Mouse (Mus musculus): ENCODE data around the gene Prr18. TPM values are rescaled to one million over a fixed set of nuclear protein-coding genes. Genes with fewer than 3 reads are reported as not detected.

Prr18 gene
- total and polyA plus RNA-seq, 3 experiments: 0.07 to 0.23 (median 0.13) TPM

DNA sequence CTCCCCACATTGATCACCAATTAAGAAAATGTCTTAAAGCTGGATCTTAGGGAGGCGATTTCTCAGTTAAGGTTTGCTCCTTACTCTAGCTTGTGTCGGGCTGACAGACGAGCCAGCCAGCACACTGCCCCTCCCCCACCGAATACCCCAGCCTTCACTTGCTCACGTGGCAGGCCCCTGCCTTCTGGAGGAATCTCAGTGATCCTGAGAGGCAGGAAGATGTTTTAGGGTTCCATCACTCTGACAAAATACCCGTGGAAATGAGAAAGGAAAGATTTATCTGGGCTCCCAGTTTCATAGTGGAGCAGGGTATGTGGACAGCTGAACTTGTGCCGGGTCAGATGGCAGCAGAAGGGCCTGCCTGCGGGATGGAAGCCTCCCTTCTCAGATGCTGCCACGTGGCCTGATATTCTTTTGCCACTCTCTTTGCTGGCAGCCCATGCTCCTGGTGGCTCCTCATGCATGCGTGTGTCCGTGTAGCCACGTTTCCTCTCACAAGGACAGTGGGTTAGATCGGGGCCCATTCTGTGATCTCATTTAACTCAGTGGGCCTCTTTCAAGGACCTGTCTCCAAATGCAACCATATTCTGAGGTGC, 33.5 kb downstream of the Prr18 start:
- TF ChIP-seq CTCF (IDR thresholded peaks at IDR 0.05) (no peak), EP300 (IDR thresholded peaks at IDR 0.05; ENCODE audit: insufficient read depth, low read depth, low read length) (no peak), POLR2A (IDR thresholded peaks at IDR 0.05; ENCODE audit: insufficient read depth, low read depth, low read length) (no peak)
- H3K4me1 ChIP-seq (ENCODE audit: control insufficient read depth, insufficient read depth, low read length): no peaks in the 10 kb centered on the region
- H3K4me3 ChIP-seq: no peak overlapping the region
- H3K9ac ChIP-seq (ENCODE audit: low read depth, low read length): no peak overlapping the region
- DNase-seq: no peak
- WGBS: 59% methylated on average over 13 of the region's 13 CpGs
- H3K27ac ChIP-seq: no peak overlapping the region
- H3K36me3 ChIP-seq (ENCODE audit: control insufficient read depth, insufficient read depth, low read length): no peaks in the 10 kb centered on the region
- no peaks in the 10 kb centered on the region for H3K79me2 ChIP-seq (replicated peaks; ENCODE audit: control insufficient read depth, insufficient read depth, low read length)
- intact Hi-C loops (cut with DNase I): no loop called here
- no peaks in the 10 kb centered on the region for H3K27me3 ChIP-seq (ENCODE audit: control insufficient read depth, insufficient read depth, low read length)

DNA sequence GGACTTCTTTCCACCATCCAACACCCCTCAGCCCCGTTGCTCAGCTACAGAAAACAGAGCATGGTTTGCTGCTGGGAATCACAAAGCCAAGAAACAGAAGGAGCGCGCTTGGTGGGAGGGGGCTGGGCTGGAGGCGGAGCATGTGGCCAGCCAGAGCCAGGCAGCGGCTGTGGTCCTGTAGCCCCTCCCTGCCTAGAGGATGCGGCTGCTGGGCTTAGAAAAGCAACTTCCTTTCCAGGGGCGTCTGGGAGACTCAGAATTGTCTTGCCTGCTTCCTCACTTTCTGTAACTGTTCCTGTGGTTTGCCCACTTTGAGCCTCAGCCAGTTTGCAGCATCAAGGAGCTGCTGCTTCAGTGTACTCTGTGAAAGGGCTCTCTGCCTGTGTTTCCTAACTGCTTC, 34.6 kb downstream of the Prr18 start:
- intact Hi-C loops (cut with DNase I): loop anchor here (1.0 to 2.0 kb wide), 2 partner anchors 61 to 106 kb away; partner anchors contain the start of gene Sft2d1
- peak overlapping the region; percentile 49 for H3K4me3 ChIP-seq
- H3K27ac ChIP-seq: no peak overlapping the region; the same call in 1 of the 2 replicates
- no peaks in the 10 kb centered on the region for H3K4me1 ChIP-seq (ENCODE audit: control insufficient read depth, insufficient read depth, low read length)
- peak; percentile 62 to 67 for DNase-seq
- H3K36me3 ChIP-seq (ENCODE audit: control insufficient read depth, insufficient read depth, low read length): no peaks in the 10 kb centered on the region
- TF ChIP-seq POLR2A (IDR thresholded peaks at IDR 0.05; ENCODE audit: insufficient read depth, low read depth, low read length) (0 out of 2 replicates have a peak, but pooled peaks have one; percentile 24), EP300 (IDR thresholded peaks at IDR 0.05; ENCODE audit: insufficient read depth, low read depth, low read length) (no peak), CTCF (IDR thresholded peaks at IDR 0.05) (no peak)
- WGBS: 3% methylated on average over 7 of the region's 7 CpGs
- no peaks in the 10 kb centered on the region for H3K79me2 ChIP-seq (replicated peaks; ENCODE audit: control insufficient read depth, insufficient read depth, low read length)
- no peaks in the 10 kb centered on the region for H3K27me3 ChIP-seq (ENCODE audit: control insufficient read depth, insufficient read depth, low read length)
- H3K9ac ChIP-seq (ENCODE audit: low read depth, low read length): no peak overlapping the region

DNA sequence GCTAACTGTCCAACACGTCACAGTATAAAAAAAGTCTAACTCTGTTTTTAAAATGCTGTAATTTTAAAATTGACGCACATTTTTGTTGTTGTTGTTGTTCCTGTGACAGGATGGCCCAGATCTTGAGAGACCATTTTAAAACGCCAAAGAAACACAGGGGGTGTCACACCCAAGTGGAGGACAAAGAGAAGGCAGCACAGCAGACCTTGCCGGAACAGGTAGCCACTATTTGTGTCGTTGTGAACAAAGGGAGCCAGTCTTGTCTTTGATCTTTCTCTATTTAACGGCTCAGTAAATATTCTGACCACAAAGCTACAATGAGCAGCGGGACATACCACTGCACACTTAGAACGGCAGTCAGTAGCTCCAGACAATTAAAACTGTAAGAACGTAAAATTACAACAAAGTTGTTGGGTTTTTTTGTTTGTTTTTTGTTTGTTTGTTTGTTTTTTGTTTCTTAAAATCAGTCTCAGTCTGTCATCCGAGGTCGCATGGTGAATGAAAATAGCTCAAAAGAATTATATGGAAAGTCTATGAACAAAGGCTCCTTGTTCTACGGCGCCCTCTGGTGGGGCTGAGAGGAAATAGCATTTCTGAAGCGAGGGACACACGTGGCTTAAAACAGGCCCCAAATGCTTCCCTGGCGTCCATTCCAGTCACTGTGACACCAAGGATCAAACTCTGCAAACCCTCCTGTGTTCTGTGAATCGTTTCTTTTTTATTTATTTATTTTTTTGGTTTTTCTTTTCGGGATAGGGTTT, 35.2 kb downstream of the Prr18 start:
- no peaks in the 10 kb centered on the region for H3K36me3 ChIP-seq (ENCODE audit: control insufficient read depth, insufficient read depth, low read length)
- TF ChIP-seq EP300 (IDR thresholded peaks at IDR 0.05; ENCODE audit: insufficient read depth, low read depth, low read length): 0 out of 2 replicates have a peak, but pooled peaks have one; percentile 42
- no peak for TF ChIP-seq POLR2A (IDR thresholded peaks at IDR 0.05; ENCODE audit: insufficient read depth, low read depth, low read length)
- TF ChIP-seq CTCF (IDR thresholded peaks at IDR 0.05): peak; percentile 93
- H3K4me3 ChIP-seq: peak overlapping the region; percentile 49
- no peaks in the 10 kb centered on the region for H3K4me1 ChIP-seq (ENCODE audit: control insufficient read depth, insufficient read depth, low read length)
- peak; percentile 72 to 78 for DNase-seq
- H3K27me3 ChIP-seq (ENCODE audit: control insufficient read depth, insufficient read depth, low read length): no peaks in the 10 kb centered on the region
- intact Hi-C loops (cut with DNase I): loop anchor here (1.0 to 2.0 kb wide), 2 partner anchors 62 to 106 kb away; partner anchors contain the start of gene Sft2d1
- no peak overlapping the region for H3K9ac ChIP-seq (ENCODE audit: low read depth, low read length)
- WGBS: 3% methylated on average over 18 of the region's 18 CpGs
- no peaks in the 10 kb centered on the region for H3K79me2 ChIP-seq (replicated peaks; ENCODE audit: control insufficient read depth, insufficient read depth, low read length)
- H3K27ac ChIP-seq: peak overlapping the region; percentile 29; the same call in 1 of the 2 replicates

- no peak overlapping the region for H3K9ac ChIP-seq (ENCODE audit: low read depth, low read length)
- no peaks in the 10 kb centered on the region for H3K79me2 ChIP-seq (replicated peaks; ENCODE audit: control insufficient read depth, insufficient read depth, low read length)
- intact Hi-C loops (cut with DNase I): no loop called here
- WGBS: 56% methylated on average over 5 of the region's 5 CpGs
- no peaks in the 10 kb centered on the region for H3K36me3 ChIP-seq (ENCODE audit: control insufficient read depth, insufficient read depth, low read length)
- TF ChIP-seq EP300 (IDR thresholded peaks at IDR 0.05; ENCODE audit: insufficient read depth, low read depth, low read length) (no peak), CTCF (IDR thresholded peaks at IDR 0.05) (no peak), POLR2A (IDR thresholded peaks at IDR 0.05; ENCODE audit: insufficient read depth, low read depth, low read length) (no peak)
- H3K27ac ChIP-seq: no peak overlapping the region
- H3K4me3 ChIP-seq: no peak overlapping the region
- no peaks in the 10 kb centered on the region for H3K27me3 ChIP-seq (ENCODE audit: control insufficient read depth, insufficient read depth, low read length)
- no peaks in the 10 kb centered on the region for H3K4me1 ChIP-seq (ENCODE audit: control insufficient read depth, insufficient read depth, low read length)
- DNase-seq: no peak
These were observed 40.0 kb downstream of the Prr18 start for GRCm38 (mm10) chr17:8377298-8377697.

GRCm38 (mm10) chr17:8385441-8385840, 48.2 kb downstream of the Prr18 start:
- Histone ChIP-seq H3K4me3 (no peak overlapping the region), H3K4me1 (ENCODE audit: control insufficient read depth, insufficient read depth, low read length) (no peaks in the 10 kb centered on the region), H3K79me2 (replicated peaks; ENCODE audit: control insufficient read depth, insufficient read depth, low read length) (no peaks in the 10 kb centered on the region), H3K36me3 (ENCODE audit: control insufficient read depth, insufficient read depth, low read length) (no peaks in the 10 kb centered on the region), H3K9ac (ENCODE audit: low read depth, low read length) (no peak overlapping the region), H3K27ac (no peak overlapping the region), H3K27me3 (ENCODE audit: control insufficient read depth, insufficient read depth, low read length) (peaks cover 9% of the 10 kb centered on the region)
- 91% methylated on average over 2 of the region's 2 CpGs for WGBS
- no peak for DNase-seq
- intact Hi-C loops (cut with DNase I): no loop called here
- TF ChIP-seq EP300 (IDR thresholded peaks at IDR 0.05; ENCODE audit: insufficient read depth, low read depth, low read length) (no peak), POLR2A (IDR thresholded peaks at IDR 0.05; ENCODE audit: insufficient read depth, low read depth, low read length) (no peak), CTCF (IDR thresholded peaks at IDR 0.05) (no peak)

GRCm38 (mm10) chr17:8388463-8388862, 51.2 kb downstream of the Prr18 start:
- Histone ChIP-seq H3K79me2 (replicated peaks; ENCODE audit: control insufficient read depth, insufficient read depth, low read length) (no peaks in the 10 kb centered on the region), H3K27ac (no peak overlapping the region), H3K27me3 (ENCODE audit: control insufficient read depth, insufficient read depth, low read length) (peaks cover 9% of the 10 kb centered on the region), H3K4me1 (ENCODE audit: control insufficient read depth, insufficient read depth, low read length) (no peaks in the 10 kb centered on the region), H3K4me3 (no peak overlapping the region), H3K36me3 (ENCODE audit: control insufficient read depth, insufficient read depth, low read length) (no peaks in the 10 kb centered on the region), H3K9ac (ENCODE audit: low read depth, low read length) (no peak overlapping the region)
- WGBS: 5% methylated on average over 13 of the region's 13 CpGs
- intact Hi-C loops (cut with DNase I): loop anchor here (2.0 kb wide), 1 partner anchor 72 kb away; no protein-coding TSS in a partner anchor
- no peak for DNase-seq
- TF ChIP-seq CTCF (IDR thresholded peaks at IDR 0.05): peak; percentile 63
- no peak for TF ChIP-seq POLR2A (IDR thresholded peaks at IDR 0.05; ENCODE audit: insufficient read depth, low read depth, low read length)
